Mouse (Mus musculus) forebrain, embryonic 13.5 days (tissue): ENCODE data around the gene Eng. TPM values are rescaled to one million over a fixed set of nuclear protein-coding genes. Genes with fewer than 3 reads are reported as not detected.

ENCODE experiments used
- ATAC-seq: fragments of 200-750 bp; cut with Nextera tagmentation; 2 replicates; pipeline ENCODE4 v1.8.0; 2017
- H3K27ac ChIP-seq: fragments of 300-500 bp; sonication (generic); 2 replicates; pipeline ENCODE4 v1.5.1; 2015; ENCODE audit warnings: inconsistent platforms, mild to moderate bottlenecking, moderate library complexity
- H3K27me3 ChIP-seq: fragments of 300-500 bp; sonication (generic); 2 replicates; pipeline ENCODE4 v1.6.1; 2015; ENCODE audit warnings: mild to moderate bottlenecking, inconsistent platforms
- H3K36me3 ChIP-seq: fragments of 300-500 bp; sonication (generic); 2 replicates; pipeline ENCODE4 v1.6.1; 2015; ENCODE audit warnings: mild to moderate bottlenecking, inconsistent platforms; ENCODE audit not compliant: poor library complexity, severe bottlenecking
- H3K4me1 ChIP-seq: fragments of 300-500 bp; sonication (generic); 2 replicates; pipeline ENCODE4 v1.6.1; 2015; ENCODE audit warnings: inconsistent platforms
- H3K4me2 ChIP-seq: fragments of 300-500 bp; sonication (generic); 2 replicates; pipeline ENCODE4 v1.6.1; 2015; ENCODE audit warnings: inconsistent platforms, mild to moderate bottlenecking, moderate library complexity
- H3K4me3 ChIP-seq: fragments of 300-500 bp; sonication (generic); 2 replicates; pipeline ENCODE4 v1.5.1; 2015; ENCODE audit warnings: mild to moderate bottlenecking, inconsistent platforms
- H3K9ac ChIP-seq: fragments of 300-500 bp; sonication (generic); 2 replicates; pipeline ENCODE4 v1.6.1; 2015; ENCODE audit warnings: mild to moderate bottlenecking, inconsistent platforms
- H3K9me3 ChIP-seq: fragments of 300-500 bp; sonication (generic); replicated peaks from 2 replicates; pipeline ENCODE4 v1.6.1; 2016; ENCODE audit warnings: inconsistent platforms
- WGBS: fragments of 180-500 bp; shearing (Covaris S2); methylation state at CpG from one replicate; pipeline ENCODE4 v1.1.7; 2015; 5-methylcytosine and 5-hydroxymethylcytosine counted together
- polyA plus RNA-seq: library from polyadenylated mRNA; unstranded; fragments of >200 nt; fragmentation: Nextera tagmentation; extraction: Ambion mirVana; gene quantifications from 2 replicates; pipeline ENCODE4 v1.2.1, GENCODE M21; 2015

Eng gene
- polyA plus RNA-seq, 1 experiment from 2014 or later, result 21.2 TPM

DNA sequence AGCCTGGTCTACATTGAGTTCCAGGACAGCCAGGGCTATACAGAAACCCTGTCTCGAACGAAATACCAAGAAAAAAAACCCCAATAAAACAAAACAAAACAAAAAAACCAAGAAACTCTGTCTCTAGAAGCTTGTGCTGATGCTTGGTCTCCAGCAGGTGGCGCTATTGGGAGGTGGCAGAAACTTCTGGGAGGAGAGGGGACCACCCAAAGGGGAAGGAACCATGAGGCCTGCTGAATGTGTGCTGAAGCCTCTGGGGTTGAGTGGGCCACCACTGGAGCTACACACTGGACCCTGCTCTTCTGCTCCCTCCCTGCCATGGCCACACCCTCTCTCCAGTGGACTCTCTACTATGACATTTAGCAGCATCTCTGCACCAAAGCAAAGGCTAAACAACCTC is 62.2 kb downstream of the Eng start:
- H3K4me3 ChIP-seq, result no peak overlapping the region
- peaks cover 73% of the 10 kb centered on the region for H3K36me3 ChIP-seq
- 40% methylated on average over 3 of the region's 3 CpGs for WGBS

DNA sequence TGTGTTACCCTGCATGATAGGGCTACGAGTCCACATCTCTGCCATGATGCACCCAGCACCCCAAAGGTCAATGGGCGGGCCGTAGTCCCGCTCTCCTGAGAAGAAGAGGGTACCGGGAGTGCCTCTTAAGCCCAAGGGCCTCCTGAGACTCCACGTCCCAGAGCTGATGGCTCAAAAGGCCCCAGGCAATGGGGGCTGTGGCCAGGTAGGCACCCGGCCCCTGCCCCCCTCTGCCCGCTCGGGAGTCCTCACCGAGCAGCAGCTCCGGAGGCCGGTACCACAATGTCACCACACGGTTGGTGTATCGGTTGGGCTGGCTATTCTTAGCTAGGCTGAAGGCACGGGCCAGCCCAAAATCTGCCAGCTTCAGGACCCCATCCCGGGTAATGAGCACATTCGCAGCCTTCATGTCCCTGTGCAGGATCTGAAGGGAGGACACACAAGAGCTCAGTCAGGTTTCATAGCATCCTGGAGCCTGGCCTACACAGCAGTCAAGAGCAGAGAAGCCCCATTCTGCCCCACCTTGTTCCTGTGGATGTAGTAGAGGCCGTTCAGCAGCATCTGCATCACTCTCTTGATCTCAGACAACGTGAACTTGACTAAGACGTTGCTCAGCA is 63.2 kb downstream of the Eng start:
- Histone ChIP-seq H3K9me3 (no peaks in the 10 kb centered on the region), H3K36me3 (peaks cover 63% of the 10 kb centered on the region), H3K4me3 (no peak overlapping the region), H3K9ac (no peak overlapping the region), H3K4me2 (no peak overlapping the region), H3K4me1 (peaks cover 19% of the 10 kb centered on the region), H3K27ac (no peak overlapping the region), H3K27me3 (no peaks in the 10 kb centered on the region)
- ATAC-seq, result no peak
- WGBS, result 92% methylated on average over 20 of the region's 20 CpGs

More for the DNA sequence above, 62.2 kb downstream of the Eng start:
- no peak overlapping the region for H3K9ac ChIP-seq
- ATAC-seq, result no peak
- H3K4me2 ChIP-seq, result no peak overlapping the region
- no peaks in the 10 kb centered on the region for H3K9me3 ChIP-seq
- H3K27ac ChIP-seq, result no peak overlapping the region
- H3K27me3 ChIP-seq, result no peaks in the 10 kb centered on the region
- H3K4me1 ChIP-seq, result peaks cover 11% of the 10 kb centered on the region

DNA sequence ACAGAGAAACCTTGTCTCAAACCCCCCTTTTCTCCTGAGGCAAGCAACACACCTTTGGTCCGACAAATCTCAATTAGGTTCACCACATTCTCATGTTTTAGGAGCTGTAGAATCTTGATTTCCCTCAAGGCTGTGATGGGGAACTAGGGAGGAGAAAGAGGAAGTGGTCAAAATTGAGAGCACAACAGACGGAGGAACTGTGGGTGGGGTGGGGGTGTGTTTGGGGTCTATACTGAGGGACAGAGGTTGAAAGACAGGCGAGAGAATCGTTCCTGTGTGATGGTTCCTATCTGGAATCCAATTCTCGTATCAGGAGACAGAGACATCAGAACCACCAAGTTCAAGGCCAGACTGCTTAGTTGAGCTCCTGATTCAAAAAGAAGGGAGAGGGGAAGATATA is 64.0 kb downstream of the Eng start:
- peaks cover 55% of the 10 kb centered on the region for H3K36me3 ChIP-seq
- H3K4me1 ChIP-seq, result peaks cover 19% of the 10 kb centered on the region
- H3K9ac ChIP-seq, result no peak overlapping the region
- no peak overlapping the region for H3K4me2 ChIP-seq
- H3K27ac ChIP-seq, result no peak overlapping the region
- no peak for ATAC-seq
- no peaks in the 10 kb centered on the region for H3K9me3 ChIP-seq
- WGBS, result 92% methylated on average over 5 of the region's 5 CpGs
- no peaks in the 10 kb centered on the region for H3K27me3 ChIP-seq
- no peak overlapping the region for H3K4me3 ChIP-seq

DNA sequence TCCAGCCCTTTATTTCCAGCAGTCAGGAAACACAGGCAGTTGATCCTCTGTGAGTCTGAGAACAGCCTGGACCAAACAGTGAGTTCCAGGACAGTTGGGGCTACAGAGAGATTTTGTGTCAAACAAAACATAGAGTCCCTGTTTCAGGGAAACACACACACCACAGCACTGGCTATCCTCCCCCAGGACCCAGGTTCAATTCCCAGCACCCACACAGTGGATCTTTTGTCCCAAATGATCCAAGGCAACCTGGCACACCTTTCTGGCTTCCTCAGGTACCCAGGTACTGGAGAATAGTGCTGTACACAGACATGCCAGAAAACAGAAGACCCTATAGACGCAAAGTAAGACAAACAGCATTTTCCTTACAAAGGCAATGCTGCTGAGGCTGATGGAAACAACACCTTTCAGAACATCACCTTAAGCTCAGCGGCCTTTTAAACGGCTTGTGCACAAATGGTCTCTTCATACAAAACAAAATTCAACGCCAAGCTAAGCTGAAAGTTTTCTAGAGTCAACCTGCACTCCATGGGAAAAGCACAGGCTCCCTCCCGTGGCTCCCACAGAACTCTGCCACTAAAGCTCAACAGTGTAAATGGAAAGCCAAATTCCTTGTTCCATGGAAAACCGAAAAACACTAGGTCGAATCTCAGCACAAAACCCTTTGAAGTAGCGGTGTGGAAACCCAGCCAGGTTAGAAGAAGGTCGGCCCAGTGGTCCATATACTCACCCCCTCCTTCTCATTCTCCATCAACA is 65.1 kb downstream of the Eng start:
- H3K9ac ChIP-seq, result peak overlapping the region; percentile 92
- peaks cover 19% of the 10 kb centered on the region for H3K4me1 ChIP-seq
- peak overlapping the region; percentile 99 for H3K4me2 ChIP-seq
- no peaks in the 10 kb centered on the region for H3K9me3 ChIP-seq
- ATAC-seq, result no peak
- no peaks in the 10 kb centered on the region for H3K27me3 ChIP-seq
- peak overlapping the region; percentile 99; the same call in 1 of the 2 replicates for H3K27ac ChIP-seq
- H3K4me3 ChIP-seq, result peak overlapping the region; percentile 98
- 28% methylated on average over 9 of the region's 9 CpGs for WGBS
- H3K36me3 ChIP-seq, result peaks cover 44% of the 10 kb centered on the region

DNA sequence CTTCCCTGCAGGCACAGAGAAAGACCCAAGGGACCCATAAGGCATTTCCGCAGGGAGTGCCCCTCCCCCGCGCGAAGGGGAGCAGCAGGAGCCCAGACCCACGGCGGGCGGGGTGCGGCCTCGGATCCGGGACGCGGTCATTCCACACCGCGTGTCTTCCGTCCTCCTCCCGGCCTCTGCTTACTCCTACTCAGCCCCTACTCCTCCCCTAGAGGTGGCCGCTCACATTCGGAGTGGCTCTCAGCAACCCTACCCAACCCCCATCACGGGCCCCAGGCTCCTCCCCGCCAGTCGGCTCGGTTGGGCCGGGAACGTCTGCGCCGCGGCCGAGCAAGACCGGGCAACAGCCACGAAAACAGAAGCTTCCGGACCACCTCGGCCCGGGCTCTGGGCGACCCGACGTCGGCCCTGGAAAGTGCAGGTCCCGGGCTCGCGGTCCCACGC is 65.7 kb downstream of the Eng start:
- peak overlapping the region; percentile 99 for H3K4me2 ChIP-seq
- H3K9ac ChIP-seq, result peak overlapping the region; percentile 92
- peak overlapping the region; percentile 99 for H3K27ac ChIP-seq
- no peaks in the 10 kb centered on the region for H3K27me3 ChIP-seq
- peaks cover 19% of the 10 kb centered on the region for H3K4me1 ChIP-seq
- peak overlapping the region; percentile 98 for H3K4me3 ChIP-seq
- H3K9me3 ChIP-seq, result no peaks in the 10 kb centered on the region
- H3K36me3 ChIP-seq, result peaks cover 38% of the 10 kb centered on the region
- 1% methylated on average over 38 of the region's 41 CpGs for WGBS
- ATAC-seq, result peak; percentile 29

DNA sequence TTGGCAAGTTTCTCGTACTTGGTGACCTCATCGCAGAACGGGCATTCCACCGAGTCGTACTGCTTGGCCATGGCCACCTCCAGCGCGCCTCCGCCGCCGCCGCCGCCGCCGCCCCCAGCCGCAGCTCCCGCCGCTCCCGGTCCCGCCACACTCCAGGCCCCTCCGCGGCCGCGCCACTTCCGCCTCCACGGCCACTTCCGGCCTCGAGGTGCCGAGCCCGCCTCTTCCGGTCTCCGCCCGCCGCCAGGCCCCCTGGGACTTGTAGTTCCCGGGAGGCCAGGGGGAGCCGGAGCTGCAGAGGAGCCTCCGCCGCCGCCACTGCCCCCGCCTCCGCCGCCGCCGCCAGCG is 66.2 kb downstream of the Eng start:
- Histone ChIP-seq H3K27ac (peak overlapping the region; percentile 99), H3K4me2 (peak overlapping the region; percentile 99), H3K4me3 (peak overlapping the region; percentile 98), H3K27me3 (no peaks in the 10 kb centered on the region), H3K36me3 (peaks cover 34% of the 10 kb centered on the region), H3K9ac (peak overlapping the region; percentile 92), H3K9me3 (no peaks in the 10 kb centered on the region), H3K4me1 (peaks cover 19% of the 10 kb centered on the region)
- peak; percentile 94 for ATAC-seq
- WGBS, result 0% methylated on average over 21 of the region's 44 CpGs

DNA sequence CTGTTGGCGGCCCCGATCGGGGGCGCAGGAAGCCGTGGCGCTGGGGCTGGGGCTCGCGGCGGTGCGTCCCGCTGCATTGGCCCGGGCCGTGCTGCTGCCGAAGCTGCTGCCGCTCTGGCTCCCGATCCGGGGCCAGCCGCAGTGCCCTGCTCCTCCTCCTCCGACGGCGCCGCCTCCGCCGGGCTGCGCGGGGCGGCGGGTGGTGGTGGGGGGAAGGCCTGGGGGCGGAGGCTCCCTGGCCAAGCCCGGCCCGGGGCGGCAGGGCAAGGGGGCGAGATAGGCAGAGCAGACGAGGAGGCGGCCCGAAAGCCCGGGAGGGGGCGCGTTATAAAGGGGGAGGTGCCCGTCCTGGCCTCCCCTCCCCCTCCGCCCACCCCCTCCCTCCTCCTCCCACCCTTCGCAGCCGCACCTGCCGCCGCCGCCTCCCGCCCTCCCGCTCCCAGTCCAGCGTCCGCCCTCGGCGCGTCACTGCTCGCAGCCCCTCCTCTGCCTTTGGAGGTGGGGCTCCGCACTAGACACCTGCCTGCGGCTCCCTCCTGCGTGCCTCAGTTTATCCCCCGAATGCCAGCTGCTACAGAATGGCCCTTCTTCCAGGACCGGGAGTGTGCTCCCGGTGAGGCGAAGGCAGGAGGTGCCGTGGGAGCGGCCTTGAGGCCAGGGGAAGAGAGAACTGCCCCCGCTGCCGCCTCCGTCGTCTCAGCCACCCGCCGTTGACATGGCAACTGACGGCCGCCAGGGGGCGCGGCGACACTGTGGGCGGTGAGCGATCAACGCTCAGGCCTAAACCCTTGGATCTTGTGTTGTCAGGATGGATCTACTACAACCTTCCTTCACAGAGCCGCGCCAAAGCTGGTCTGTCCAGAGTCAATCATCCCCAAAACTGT is 66.8 kb downstream of the Eng start, which contains the start of gene Cdk9:
Cdk9 (minus strand) TSS at position 143 of the 884 bp plus-strand sequence.
- H3K4me2 ChIP-seq, result peak within 1 kb of the TSS; percentile 99
- H3K27ac ChIP-seq, result peak within 1 kb of the TSS; percentile 99
- peaks cover 27% of the 10 kb centered on the region for H3K36me3 ChIP-seq
- WGBS, result under 1% methylated on average over 32 of the region's 79 CpGs
- no peaks in the 10 kb centered on the region for H3K9me3 ChIP-seq
- peak within 1 kb of the TSS; percentile 98 for H3K4me3 ChIP-seq
- H3K27me3 ChIP-seq, result no peaks in the 10 kb centered on the region
- peak; percentile 88 for ATAC-seq
- peaks cover 19% of the 10 kb centered on the region for H3K4me1 ChIP-seq
- H3K9ac ChIP-seq, result peak within 1 kb of the TSS; percentile 92

DNA sequence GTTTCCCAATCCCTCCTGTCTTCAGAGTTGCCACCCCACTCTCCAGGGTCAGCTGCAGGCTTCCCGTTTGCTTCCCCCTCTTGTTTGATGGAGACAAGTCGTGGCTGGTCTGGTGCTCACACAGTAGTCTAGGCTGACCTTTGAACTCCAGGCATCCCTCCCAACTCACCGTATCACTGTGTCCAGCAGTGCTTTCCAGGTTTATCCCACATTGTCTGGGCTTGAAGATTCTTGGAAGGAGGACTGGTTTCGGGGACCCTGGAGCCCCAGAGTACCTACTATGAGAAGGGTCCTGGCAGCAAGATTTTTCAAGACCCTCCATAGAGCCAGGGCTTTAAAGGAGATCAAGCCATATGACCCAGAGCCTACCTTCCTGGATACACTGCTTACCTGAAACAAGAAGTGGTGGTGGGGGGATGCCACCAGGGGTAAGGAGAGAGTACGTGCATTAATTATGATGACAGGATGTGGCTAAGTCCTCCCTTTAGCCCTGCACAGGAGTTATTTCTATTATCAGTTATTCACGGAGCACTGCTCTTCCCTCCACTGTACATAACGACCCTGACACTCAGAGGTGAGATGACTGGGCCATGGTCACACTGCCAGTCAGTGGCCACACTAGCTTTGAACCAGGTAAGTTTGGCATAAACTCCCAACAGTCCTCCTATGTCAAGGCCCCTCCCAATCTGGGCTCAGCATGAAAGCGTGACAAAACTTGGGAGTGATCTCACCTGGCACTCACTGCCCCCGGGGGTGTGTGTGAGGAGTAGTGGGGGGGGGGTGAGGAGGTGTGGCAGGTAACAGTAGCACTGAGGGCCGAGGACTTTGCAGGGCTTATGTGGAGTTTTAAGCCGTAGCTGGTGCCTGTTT is 68.0 kb downstream of the Eng start:
- no peak for ATAC-seq
- Histone ChIP-seq H3K4me1 (peaks cover 24% of the 10 kb centered on the region), H3K27ac (peak overlapping the region; percentile 99), H3K36me3 (peaks cover 16% of the 10 kb centered on the region), H3K9me3 (no peaks in the 10 kb centered on the region), H3K27me3 (no peaks in the 10 kb centered on the region), H3K9ac (peak overlapping the region; percentile 92), H3K4me3 (no peak overlapping the region; the same call in 1 of the 2 replicates), H3K4me2 (peak overlapping the region; percentile 99)
- 68% methylated on average over 11 of the region's 11 CpGs for WGBS

DNA sequence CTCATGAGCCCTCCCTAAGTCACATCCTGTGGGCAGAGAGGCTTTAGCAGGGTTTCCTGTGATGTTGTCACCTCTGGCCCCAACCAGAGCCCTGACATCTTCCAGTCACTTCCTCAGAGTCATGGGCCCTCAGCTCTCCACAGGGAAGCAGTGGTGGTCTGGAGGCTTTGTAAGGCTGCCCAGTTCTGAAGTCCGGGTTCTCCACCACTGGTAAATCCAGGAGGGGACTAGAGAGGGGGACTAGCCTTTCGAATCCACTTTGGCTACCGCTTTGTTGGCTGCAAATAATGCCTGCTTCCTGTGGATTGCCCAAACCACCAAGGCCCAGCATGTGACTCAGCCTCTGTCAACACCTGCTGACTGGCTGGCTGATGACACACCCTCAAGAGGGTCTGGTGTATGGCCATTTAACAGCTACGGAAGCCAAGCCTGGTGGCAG is 68.6 kb downstream of the Eng start:
- H3K36me3 ChIP-seq, result peaks cover 9% of the 10 kb centered on the region
- WGBS, result 76% methylated on average over 4 of the region's 4 CpGs
- no peak for ATAC-seq
- no peak overlapping the region for H3K4me2 ChIP-seq
- no peak overlapping the region for H3K27ac ChIP-seq
- no peaks in the 10 kb centered on the region for H3K9me3 ChIP-seq
- no peak overlapping the region for H3K9ac ChIP-seq
- peaks cover 24% of the 10 kb centered on the region for H3K4me1 ChIP-seq
- H3K27me3 ChIP-seq, result no peaks in the 10 kb centered on the region
- H3K4me3 ChIP-seq, result no peak overlapping the region

DNA sequence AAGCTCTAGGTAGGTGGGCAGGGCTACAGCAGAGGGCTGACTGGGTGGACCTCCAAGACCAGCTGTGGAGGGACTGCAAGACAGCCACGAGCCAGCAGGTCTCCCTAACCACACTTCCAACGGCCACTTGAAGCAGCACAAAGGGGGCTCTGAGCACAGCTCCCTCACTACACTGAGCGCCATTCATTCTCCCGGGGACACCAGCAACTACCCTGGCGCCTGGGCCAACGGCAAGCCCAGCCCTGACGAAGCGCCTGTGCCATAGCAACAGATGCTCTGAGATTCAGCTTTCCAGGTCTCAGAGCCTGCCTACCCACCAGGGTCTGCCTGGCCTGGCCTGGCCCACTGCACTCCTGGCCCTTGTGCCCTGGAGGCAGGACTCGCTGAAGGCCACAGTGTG is 72.4 kb downstream of the Eng start:
- Histone ChIP-seq H3K27ac (no peak overlapping the region), H3K4me2 (no peak overlapping the region), H3K4me3 (no peak overlapping the region), H3K27me3 (no peaks in the 10 kb centered on the region), H3K9ac (no peak overlapping the region), H3K36me3 (no peaks in the 10 kb centered on the region), H3K9me3 (no peaks in the 10 kb centered on the region), H3K4me1 (peaks cover 12% of the 10 kb centered on the region)
- no peak; the same call in 1 of the 2 replicates for ATAC-seq
- WGBS, result 38% methylated on average over 9 of the region's 9 CpGs

DNA sequence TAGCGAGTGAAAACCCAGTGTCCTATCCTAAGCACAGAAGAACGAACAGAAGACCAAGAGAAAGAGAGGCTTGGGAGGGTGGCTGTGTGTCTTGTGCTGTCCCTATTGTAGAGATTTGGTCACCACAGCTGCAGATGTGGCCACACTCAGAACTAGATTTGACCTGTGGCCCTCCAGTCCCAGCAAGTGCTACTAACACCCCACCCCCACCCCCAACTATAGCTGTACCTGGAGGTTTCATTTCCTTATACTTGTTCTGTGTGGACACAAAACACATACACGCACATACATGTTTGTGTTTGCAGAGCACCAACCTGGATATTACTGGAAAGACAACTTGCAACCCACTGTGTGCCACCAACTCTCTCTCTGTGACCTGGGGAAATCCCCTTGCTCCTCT is 73.7 kb downstream of the Eng start:
- no peaks in the 10 kb centered on the region for H3K9me3 ChIP-seq
- no peak overlapping the region for H3K9ac ChIP-seq
- H3K4me1 ChIP-seq, result peaks cover 5% of the 10 kb centered on the region
- WGBS, result 84% methylated on average over 3 of the region's 3 CpGs
- ATAC-seq, result no peak
- H3K4me3 ChIP-seq, result no peak overlapping the region
- no peaks in the 10 kb centered on the region for H3K27me3 ChIP-seq
- H3K27ac ChIP-seq, result no peak overlapping the region
- no peak overlapping the region for H3K4me2 ChIP-seq
- H3K36me3 ChIP-seq, result no peaks in the 10 kb centered on the region
